Mouse (Mus musculus): Measurements from ENCODE around the gene Ttc33. TPM values are rescaled to one million over a fixed set of nuclear protein-coding genes. Genes with fewer than 3 reads are reported as not detected.
A peak's percentile ranks its signal among the peaks of the same experiment; 100 is the strongest.
"Not testable (repeated sequence)": the region's sequence is repeated elsewhere in the genome, so short reads cannot be mapped to it uniquely, and the experiment has no call there.

Ttc33 gene
- polyA plus RNA-seq, 1 experiment = 29.0 TPM

GRCm38 (mm10) chr15:5186293-5186675, 959 bp downstream of the Ttc33 start:
- TF ChIP-seq POLR2A (IDR thresholded peaks at IDR 0.05; ENCODE audit: borderline replicate concordance, extremely low read depth, insufficient read depth, insufficient read length, poor library complexity, severe bottlenecking) (no peak), CTCF (IDR thresholded peaks at IDR 0.05; ENCODE audit: borderline replicate concordance, extremely low read depth, insufficient read depth, insufficient read length) (no peak)
- DNase-seq (ENCODE audit: low read depth) = no peak

GRCm38 (mm10) chr15:5187116-5187515, 1.8 kb downstream of the Ttc33 start:
- no peak for DNase-seq (ENCODE audit: low read depth)
- TF ChIP-seq CTCF (IDR thresholded peaks at IDR 0.05; ENCODE audit: borderline replicate concordance, extremely low read depth, insufficient read depth, insufficient read length) (no peak), POLR2A (IDR thresholded peaks at IDR 0.05; ENCODE audit: borderline replicate concordance, extremely low read depth, insufficient read depth, insufficient read length, poor library complexity, severe bottlenecking) (no peak)

GRCm38 (mm10) chr15:5188029-5188428, 2.7 kb downstream of the Ttc33 start:
- DNase-seq (ENCODE audit: low read depth) = no peak
- TF ChIP-seq CTCF (IDR thresholded peaks at IDR 0.05; ENCODE audit: borderline replicate concordance, extremely low read depth, insufficient read depth, insufficient read length) (no peak), POLR2A (IDR thresholded peaks at IDR 0.05; ENCODE audit: borderline replicate concordance, extremely low read depth, insufficient read depth, insufficient read length, poor library complexity, severe bottlenecking) (no peak)

- TF ChIP-seq CTCF (IDR thresholded peaks at IDR 0.05; ENCODE audit: borderline replicate concordance, extremely low read depth, insufficient read depth, insufficient read length) (peak; percentile 11; the same call in 1 of the 2 replicates), POLR2A (IDR thresholded peaks at IDR 0.05; ENCODE audit: borderline replicate concordance, extremely low read depth, insufficient read depth, insufficient read length, poor library complexity, severe bottlenecking) (no peak)
Measured at GRCm38 (mm10) chr15:5189504-5190093, 4.3 kb downstream of the Ttc33 start.

GRCm38 (mm10) chr15:5193833-5194232, 8.5 kb downstream of the Ttc33 start:
- DNase-seq (ENCODE audit: low read depth) = peak; percentile 54

More at GRCm38 (mm10) chr15:5189504-5190093, 4.3 kb downstream of the Ttc33 start:
- peak; percentile 13 for DNase-seq (ENCODE audit: low read depth)

GRCm38 (mm10) chr15:5194446-5194845, 9.1 kb downstream of the Ttc33 start:
- TF ChIP-seq CTCF (IDR thresholded peaks at IDR 0.05; ENCODE audit: borderline replicate concordance, extremely low read depth, insufficient read depth, insufficient read length) (no peak), POLR2A (IDR thresholded peaks at IDR 0.05; ENCODE audit: borderline replicate concordance, extremely low read depth, insufficient read depth, insufficient read length, poor library complexity, severe bottlenecking) (no peak)
- no peak for DNase-seq (ENCODE audit: low read depth)

More at GRCm38 (mm10) chr15:5193833-5194232, 8.5 kb downstream of the Ttc33 start:
- TF ChIP-seq POLR2A (IDR thresholded peaks at IDR 0.05; ENCODE audit: borderline replicate concordance, extremely low read depth, insufficient read depth, insufficient read length, poor library complexity, severe bottlenecking) (no peak), CTCF (IDR thresholded peaks at IDR 0.05; ENCODE audit: borderline replicate concordance, extremely low read depth, insufficient read depth, insufficient read length) (peak; percentile 24; the same call in 1 of the 2 replicates)

- DNase-seq (ENCODE audit: low read depth) = no peak
- TF ChIP-seq POLR2A (IDR thresholded peaks at IDR 0.05; ENCODE audit: borderline replicate concordance, extremely low read depth, insufficient read depth, insufficient read length, poor library complexity, severe bottlenecking) (no peak), CTCF (IDR thresholded peaks at IDR 0.05; ENCODE audit: borderline replicate concordance, extremely low read depth, insufficient read depth, insufficient read length) (no peak)
Measured at GRCm38 (mm10) chr15:5194931-5195330, 9.6 kb downstream of the Ttc33 start.

- DNase-seq (ENCODE audit: low read depth) = peak; percentile 11
- TF ChIP-seq CTCF (IDR thresholded peaks at IDR 0.05; ENCODE audit: borderline replicate concordance, extremely low read depth, insufficient read depth, insufficient read length) (no peak), POLR2A (IDR thresholded peaks at IDR 0.05; ENCODE audit: borderline replicate concordance, extremely low read depth, insufficient read depth, insufficient read length, poor library complexity, severe bottlenecking) (no peak)
Measured at GRCm38 (mm10) chr15:5195987-5196514, 10.7 kb downstream of the Ttc33 start.

GRCm38 (mm10) chr15:5196691-5197090, 11.4 kb downstream of the Ttc33 start:
- no peak for TF ChIP-seq POLR2A (IDR thresholded peaks at IDR 0.05; ENCODE audit: borderline replicate concordance, extremely low read depth, insufficient read depth, insufficient read length, poor library complexity, severe bottlenecking)
- DNase-seq (ENCODE audit: low read depth) = no peak

- TF ChIP-seq CTCF (IDR thresholded peaks at IDR 0.05; ENCODE audit: borderline replicate concordance, extremely low read depth, insufficient read depth, insufficient read length) (no peak), POLR2A (IDR thresholded peaks at IDR 0.05; ENCODE audit: borderline replicate concordance, extremely low read depth, insufficient read depth, insufficient read length, poor library complexity, severe bottlenecking) (no peak)
- no peak for DNase-seq (ENCODE audit: low read depth)
Measured at GRCm38 (mm10) chr15:5205222-5205621, 19.9 kb downstream of the Ttc33 start.

GRCm38 (mm10) chr15:5209116-5209515, 23.8 kb downstream of the Ttc33 start:
- no peak for TF ChIP-seq CTCF (IDR thresholded peaks at IDR 0.05; ENCODE audit: borderline replicate concordance, extremely low read depth, insufficient read depth, insufficient read length)
- no peak for TF ChIP-seq POLR2A (IDR thresholded peaks at IDR 0.05; ENCODE audit: borderline replicate concordance, extremely low read depth, insufficient read depth, insufficient read length, poor library complexity, severe bottlenecking)
- DNase-seq (ENCODE audit: low read depth) = no peak

- no peak for TF ChIP-seq CTCF (IDR thresholded peaks at IDR 0.05; ENCODE audit: borderline replicate concordance, extremely low read depth, insufficient read depth, insufficient read length)
- DNase-seq (ENCODE audit: low read depth) = no peak
Measured at GRCm38 (mm10) chr15:5220491-5220890, 35.2 kb downstream of the Ttc33 start.

GRCm38 (mm10) chr15:5230746-5231145, 45.4 kb downstream of the Ttc33 start:
- DNase-seq (ENCODE audit: low read depth) = not testable (repeated sequence)

Measured in brain, embryonic 14.5 days (tissue).